Mouse (Mus musculus) A20 (cell line): ENCODE measurements around the gene Fnip1.
"Not testable (repeated sequence)": the region's sequence is repeated elsewhere in the genome, so short reads cannot be mapped to it uniquely, and the experiment has no call there.

ENCODE experiments used
- DNase-seq: peaks from one replicate; pipeline ENCODE4 v3.0.0-alpha.2; 2011; ENCODE audit warnings: low read depth, low spot score

The Fnip1 gene

GRCm38 (mm10) chr11:54437823-54438337, at the start of gene Fnip1:
TSS of gene Fnip1 (plus strand) at chr11:54438199.
- DNase-seq, result peak; percentile 94

DNA sequence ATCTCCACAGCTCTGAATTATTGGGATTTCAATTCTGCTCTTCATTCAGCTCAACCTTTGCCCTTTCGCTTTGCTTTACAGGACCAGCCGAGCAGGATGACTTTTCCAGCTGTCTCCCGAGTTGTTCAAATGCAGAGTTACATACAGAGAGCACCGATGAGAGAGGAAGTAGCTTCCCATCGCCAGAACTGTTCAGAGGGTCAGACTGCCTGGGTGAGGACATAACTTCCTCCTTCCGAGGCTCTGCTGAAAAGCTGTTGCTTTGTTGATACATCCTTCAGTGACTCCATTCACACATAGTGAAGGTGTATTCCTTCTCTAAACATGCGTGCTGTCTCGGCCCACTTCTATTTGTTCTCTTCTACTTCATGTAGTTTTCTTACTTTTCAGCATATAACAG, 47.6 kb upstream of the Fnip1 start:
- DNase-seq, result no peak

DNA sequence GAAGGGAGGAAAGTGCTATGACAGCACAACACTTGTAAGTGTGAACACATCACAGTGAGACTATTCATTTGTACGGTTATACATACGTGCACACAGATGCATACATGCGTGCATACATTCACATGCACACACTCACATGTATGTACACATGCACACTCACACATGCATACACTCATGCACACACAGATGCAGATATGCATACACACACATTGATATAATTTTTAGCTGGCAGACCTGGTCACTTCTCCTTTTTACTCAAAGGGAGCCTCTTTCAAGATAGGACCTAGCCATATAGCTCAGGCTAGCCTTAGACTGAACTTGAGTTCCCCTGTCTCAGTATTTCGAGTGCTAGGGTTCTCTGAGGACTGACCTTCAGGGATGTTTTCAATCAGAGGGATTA, 46.7 kb upstream of the Fnip1 start:
- peak; percentile 18 for DNase-seq

DNA sequence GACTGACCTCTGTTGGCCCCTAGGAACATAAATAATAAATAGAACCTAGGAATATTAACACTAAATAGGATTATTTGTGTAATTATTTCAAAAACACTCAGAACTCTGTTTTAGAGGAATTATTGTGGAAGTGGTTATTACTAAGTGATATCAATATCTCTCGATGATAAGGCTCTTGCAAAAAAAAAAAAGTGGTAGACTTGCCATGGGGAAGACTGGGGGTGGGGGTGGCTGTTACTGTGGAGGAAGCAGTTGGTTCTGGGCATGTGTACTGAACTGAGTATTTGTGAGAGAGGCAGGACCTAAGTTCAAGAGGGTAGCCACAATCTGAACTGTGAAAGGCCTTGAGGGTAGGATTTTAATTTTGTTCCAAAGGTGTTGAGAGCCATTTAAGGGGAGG, 41.3 kb upstream of the Fnip1 start:
- DNase-seq, result no peak

GRCm38 (mm10) chr11:54398058-54398457, 39.9 kb upstream of the Fnip1 start:
- DNase-seq, result no peak

DNA sequence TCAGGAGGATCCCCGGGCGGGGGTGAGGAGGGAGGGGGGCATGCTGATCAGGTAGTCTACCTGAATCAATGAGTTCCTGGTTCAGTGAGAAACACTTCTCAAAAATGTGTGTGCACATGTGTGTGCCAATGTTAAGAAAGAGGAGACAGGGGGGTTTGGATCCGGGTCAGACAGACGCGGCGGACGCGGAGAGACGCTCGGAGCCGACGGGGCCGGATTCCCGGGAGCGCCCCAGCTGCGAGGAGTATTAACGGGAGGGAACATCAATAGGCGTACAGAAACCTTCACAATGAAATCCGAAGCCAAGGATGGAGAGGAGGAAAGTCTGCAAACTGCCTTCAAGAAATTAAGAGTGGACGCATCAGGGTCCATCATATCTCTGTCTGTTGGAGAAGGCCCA, 37.2 kb upstream of the Fnip1 start:
- not testable (repeated sequence) for DNase-seq

GRCm38 (mm10) chr11:54404885-54405284, 33.1 kb upstream of the Fnip1 start:
- no peak for DNase-seq

DNA sequence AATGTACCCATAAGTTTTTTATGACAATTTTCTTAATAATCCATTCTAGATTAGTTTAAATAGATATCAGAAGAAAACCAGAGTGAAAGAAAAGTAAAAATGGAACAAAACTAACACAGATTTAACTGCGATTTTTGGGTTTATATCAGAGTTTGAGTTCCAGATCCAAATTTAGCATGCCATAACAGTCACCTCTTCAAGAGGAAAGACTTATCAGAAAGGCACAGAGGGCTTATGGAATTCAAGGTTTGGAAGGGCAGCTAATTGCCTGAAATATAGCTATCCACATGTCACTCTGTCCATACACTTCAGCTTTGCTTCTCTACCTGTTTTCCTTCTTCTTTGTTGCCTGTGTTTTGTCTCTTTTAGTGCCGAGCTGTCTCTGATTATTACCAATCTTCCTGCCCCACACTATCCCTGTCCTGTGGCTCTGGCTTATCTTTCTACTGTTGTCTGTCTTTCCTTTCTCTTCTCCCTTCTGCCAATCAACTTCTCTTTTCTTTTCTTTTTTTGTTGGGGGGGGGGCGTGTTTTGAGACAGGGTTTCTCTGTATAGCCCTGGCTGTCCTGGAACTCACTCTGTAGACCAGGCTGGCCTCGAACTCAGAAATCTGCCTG, 31.0 kb upstream of the Fnip1 start:
- DNase-seq, result no peak

DNA sequence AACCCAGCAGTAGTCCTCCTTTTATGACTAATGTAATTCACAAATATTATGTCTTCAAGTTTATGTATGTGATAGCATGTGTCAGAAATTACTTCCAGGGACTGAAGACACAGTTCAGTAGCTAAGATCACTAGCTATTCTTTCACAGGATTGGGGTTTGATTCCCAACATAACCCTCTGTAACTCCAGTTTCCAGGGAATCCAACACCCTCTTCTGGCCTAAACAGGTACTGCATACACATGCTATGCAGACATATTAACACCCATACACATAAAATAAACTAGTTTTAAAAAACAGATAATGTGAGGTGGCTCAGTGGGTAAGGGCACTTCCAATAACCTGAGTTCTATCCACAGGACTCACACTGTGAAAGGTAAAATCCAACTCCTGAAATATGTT, 27.4 kb upstream of the Fnip1 start:
- peak; percentile 18 for DNase-seq

DNA sequence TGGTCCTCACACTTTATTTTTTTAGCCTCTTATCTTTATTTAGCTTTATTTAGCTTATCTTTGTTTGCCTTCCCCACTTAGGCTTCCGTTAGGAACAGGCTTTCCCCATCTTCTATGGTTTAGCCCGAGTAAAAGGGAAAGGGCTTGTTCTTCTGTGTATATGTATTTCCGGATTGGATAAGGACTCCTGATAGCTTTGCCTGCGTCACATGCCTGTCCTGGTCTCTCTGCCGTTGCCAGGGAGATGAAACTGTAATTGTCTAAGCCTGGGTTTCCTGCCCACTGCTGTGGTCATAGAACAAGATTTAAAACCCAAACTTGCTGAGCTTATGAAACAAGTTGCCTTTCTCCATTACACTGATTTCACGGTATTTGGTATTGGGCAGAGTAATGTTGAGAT, 25.0 kb upstream of the Fnip1 start:
- DNase-seq, result no peak

- DNase-seq, result no peak
Measured at GRCm38 (mm10) chr11:54423007-54423406, 15.0 kb upstream of the Fnip1 start.

DNA sequence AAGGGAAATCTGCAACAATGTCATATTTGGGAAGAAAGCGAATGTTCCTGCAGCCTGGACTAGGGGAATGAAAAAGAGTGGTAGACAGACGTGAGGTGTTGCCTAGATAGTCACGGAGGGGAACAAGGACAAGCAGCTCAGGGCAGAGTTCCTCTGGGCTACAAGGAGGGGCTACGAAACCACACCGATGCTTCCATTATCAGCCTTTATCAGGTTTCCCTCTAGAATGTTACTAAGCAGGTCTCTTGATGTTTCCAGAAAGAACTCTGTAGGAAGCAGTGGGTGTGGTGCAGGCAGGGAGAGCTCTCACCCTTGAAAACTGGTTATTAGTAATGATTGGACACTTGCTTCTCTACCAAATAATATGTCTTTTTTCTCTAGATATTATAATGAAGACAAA, 11.7 kb upstream of the Fnip1 start:
- no peak for DNase-seq

DNA sequence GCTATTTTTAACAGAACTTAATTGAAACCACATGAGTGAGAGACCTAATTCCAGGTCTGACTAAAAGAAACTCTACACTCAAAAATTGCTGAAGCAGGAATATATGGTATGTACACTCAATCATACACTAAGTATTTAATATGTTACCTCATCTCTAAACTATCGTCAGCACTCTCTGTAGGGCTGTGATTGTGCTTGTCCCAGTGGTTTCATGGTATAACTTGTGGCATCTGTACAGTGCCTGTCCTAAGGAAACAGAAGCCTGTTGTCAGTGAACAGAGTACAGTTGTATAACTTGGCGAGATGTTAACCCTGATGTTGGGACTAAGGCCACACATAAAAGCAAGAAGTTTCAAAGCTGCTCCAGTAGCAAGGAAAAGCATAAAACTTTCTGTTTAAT, 10.9 kb upstream of the Fnip1 start:
- no peak for DNase-seq

GRCm38 (mm10) chr11:54427695-54428352, 10.2 kb upstream of the Fnip1 start:
- peak; percentile 14 for DNase-seq

DNA sequence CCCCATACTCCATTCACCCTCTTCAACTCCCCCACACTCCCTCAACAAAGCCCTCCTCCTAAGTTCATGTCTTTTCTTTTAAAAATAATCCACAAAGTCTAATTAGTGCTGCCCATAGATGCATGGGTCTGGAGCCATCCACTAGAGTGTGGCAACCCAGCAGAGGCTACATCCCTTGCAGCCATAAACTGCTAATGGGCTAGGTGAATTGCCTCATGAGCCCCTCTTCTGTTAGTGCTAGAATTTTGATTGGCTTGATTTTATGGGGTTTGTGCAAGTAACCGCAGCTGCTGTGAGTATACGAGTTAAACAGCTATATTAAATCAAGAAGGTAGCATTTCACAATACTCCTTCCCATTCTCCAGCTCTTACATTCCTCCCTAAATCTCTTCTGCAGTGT, 8.8 kb upstream of the Fnip1 start:
- DNase-seq, result no peak

GRCm38 (mm10) chr11:54435797-54436196, 2.2 kb upstream of the Fnip1 start:
- DNase-seq, result no peak

DNA sequence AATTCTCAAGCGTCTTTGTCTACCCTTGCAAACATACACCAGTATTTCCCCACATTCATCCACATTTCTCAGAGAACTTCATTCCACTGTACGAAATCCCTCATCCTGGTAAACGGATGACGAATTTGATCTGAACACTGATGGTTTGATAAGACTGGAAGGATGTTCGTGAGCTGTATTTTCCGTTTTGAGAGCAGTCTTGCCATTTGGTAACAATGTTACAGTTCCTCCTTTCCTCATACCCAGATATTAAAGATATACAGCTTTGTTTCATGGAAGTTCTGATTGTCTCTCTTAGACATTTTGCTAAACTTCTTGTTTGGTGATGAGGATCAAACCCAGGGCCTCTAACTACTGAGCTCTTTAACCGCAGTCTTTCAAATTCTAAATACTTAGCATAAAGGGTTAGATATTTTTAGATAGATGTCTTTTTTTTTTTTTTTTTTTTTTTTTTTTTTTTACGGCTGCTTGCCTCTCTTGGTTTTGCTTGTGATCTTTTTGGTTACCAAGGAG, 633 bp upstream of the Fnip1 start:
- no peak for DNase-seq

GRCm38 (mm10) chr11:54438366-54438781, 375 bp downstream of the Fnip1 start:
- peak; percentile 74 for DNase-seq

GRCm38 (mm10) chr11:54438991-54439690, 1.1 kb downstream of the Fnip1 start:
- DNase-seq, result peak; percentile 64

DNA sequence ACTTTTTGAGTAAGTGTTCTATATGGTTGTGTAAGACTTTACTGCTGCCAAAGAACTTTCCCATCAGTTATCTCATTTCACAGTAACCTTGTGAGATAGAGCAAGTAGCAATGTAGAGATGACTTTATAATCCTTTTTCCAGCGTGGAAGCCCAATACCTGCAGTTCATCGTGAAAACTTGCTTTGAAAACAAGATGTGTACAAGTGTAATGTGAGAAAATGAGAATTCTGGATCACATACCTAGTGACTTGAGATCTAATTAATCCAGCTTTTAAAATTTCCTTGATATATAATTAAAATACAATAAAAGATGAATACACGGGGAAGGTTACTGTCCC, 1.7 kb downstream of the Fnip1 start:
- no peak for DNase-seq

DNA sequence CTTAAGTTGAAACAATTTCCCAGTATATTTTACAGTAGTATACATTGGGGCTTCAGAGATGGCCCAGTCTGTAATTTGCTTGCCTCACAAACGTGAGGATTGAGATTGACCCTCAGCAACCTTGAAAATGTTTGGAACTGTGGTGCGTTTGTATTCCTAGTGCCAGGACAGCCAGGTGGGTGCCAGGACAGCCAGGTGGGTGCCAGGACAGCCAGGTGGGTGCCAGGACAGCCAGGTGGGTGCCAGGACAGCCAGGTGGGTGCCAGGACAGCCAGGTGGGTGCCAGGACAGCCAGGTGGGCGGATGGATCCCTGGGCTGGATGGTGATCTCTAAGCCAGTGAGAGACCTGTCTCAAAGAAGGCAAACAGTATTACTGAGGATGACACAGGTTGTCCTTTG, 12.8 kb downstream of the Fnip1 start:
- DNase-seq, result not testable (repeated sequence)

- no peak for DNase-seq
Measured at GRCm38 (mm10) chr11:54454516-54454915, 16.5 kb downstream of the Fnip1 start.

DNA sequence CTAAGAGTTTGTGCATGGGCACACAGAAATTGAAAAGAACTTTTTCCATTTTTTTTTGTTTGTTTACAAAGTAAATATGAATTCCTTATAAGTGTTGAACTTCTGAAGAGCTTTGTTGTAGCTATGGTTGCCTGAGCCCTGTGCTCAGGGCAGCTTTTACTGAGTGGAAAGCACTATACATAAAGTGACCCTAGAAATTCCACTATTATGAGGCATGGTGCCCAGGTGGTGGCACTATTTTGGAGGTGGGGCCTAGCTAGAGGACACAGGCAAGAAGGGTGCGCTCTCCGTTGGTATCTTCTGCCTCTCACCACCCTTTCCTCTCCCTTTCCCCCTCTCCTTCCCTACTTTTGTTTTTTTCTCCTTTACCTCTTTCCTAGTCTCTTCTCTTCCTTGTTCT, 18.9 kb downstream of the Fnip1 start:
- DNase-seq, result no peak
